Comparison of ENCODE assay signal across 9 mouse cellular contexts in genomic region chr15:6988187-6988586, GRCm38 (mm10).
DNase-seq lines count a peak whose midpoint lies in the region; ATAC-seq lines count a peak whose summit lies in the region.
"Had no signal": no experiment of that assay in that cellular context is flagged by ENCODE, and none has a peak within 500 bp of the region (broad histone marks: within the 10 kb centered on the region; RNA-seq: fewer than 3 reads in every experiment).

No protein-coding gene starts in this region.

- ATAC-seq in forebrain, embryonic 14.5 days: no peak
- no peak for ATAC-seq in megakaryocyte-erythroid progenitor cell, adult 5-6 weeks (replicated peaks; ENCODE audit: low FRiP score, low TSS enrichment, poor library complexity, severe bottlenecking)

- DNase-seq in forebrain, embryonic 14.5 days (ENCODE audit: low spot score): peak; percentile 3
- no peak for DNase-seq in forebrain, embryonic 10.5 days (ENCODE audit: extremely low spot score, low spot score)
- DNase-seq in adipocyte (ENCODE audit: low spot score): peak; percentile 19
- peak; percentile 26 to 57 for DNase-seq in gastrocnemius, adult 8-10 months (ENCODE audit: low spot score in 2 of 2)
- DNase-seq in left cerebral cortex, adult 11 months (ENCODE audit: low spot score): peak; percentile 48
- no peak for DNase-seq in spleen, postnatal 36 days (ENCODE audit: low spot score in 2 of 2)
- DNase-seq in adrenal gland, postnatal 25 days: no peak

- WGBS in forebrain, embryonic 14.5 days: 69% methylated on average over 3 of the region's 3 CpGs
- WGBS in forebrain, embryonic 10.5 days: 80% methylated on average over 3 of the region's 3 CpGs

- H3K36me3 ChIP-seq in forebrain, embryonic 14.5 days (ENCODE audit: control insufficient read depth, insufficient read depth, low read length): no peaks in the 10 kb centered on the region
- no peaks in the 10 kb centered on the region for H3K36me3 ChIP-seq in forebrain, embryonic 10.5 days (replicated peaks)

- H3K9ac ChIP-seq in forebrain, embryonic 14.5 days (ENCODE audit: low read length): no peak overlapping the region

- H3K27me3 ChIP-seq in forebrain, embryonic 14.5 days (replicated peaks; ENCODE audit: control insufficient read depth, insufficient read depth, low read length): no peaks in the 10 kb centered on the region
- no peaks in the 10 kb centered on the region for H3K27me3 ChIP-seq in forebrain, embryonic 10.5 days (ENCODE audit: poor library complexity, severe bottlenecking)

- H3K27ac ChIP-seq in forebrain, embryonic 14.5 days (ENCODE audit: low read depth, low read length): no peak overlapping the region
- H3K27ac ChIP-seq in forebrain, embryonic 10.5 days: no peak overlapping the region

- H3K4me2 ChIP-seq in forebrain, embryonic 14.5 days (ENCODE audit: low read length): no peak overlapping the region

- H3K9me3 ChIP-seq in forebrain, embryonic 14.5 days (replicated peaks; ENCODE audit: control insufficient read depth, low read length): no peaks in the 10 kb centered on the region
- H3K9me3 ChIP-seq in forebrain, embryonic 10.5 days: no peaks in the 10 kb centered on the region

- no peaks in the 10 kb centered on the region for H3K4me1 ChIP-seq in forebrain, embryonic 14.5 days (ENCODE audit: control insufficient read depth, insufficient read depth, low read length)
- H3K4me1 ChIP-seq in forebrain, embryonic 10.5 days: no peaks in the 10 kb centered on the region

- H3K4me3 ChIP-seq in forebrain, embryonic 14.5 days (ENCODE audit: low read depth, low read length): no peak overlapping the region
- H3K4me3 ChIP-seq in forebrain, embryonic 10.5 days: no peak overlapping the region
- H3K4me3 ChIP-seq: myocyte had no signal

Comparison
In these comparisons a context has a peak if more than half of its experiments do, and no peak if none do; other contexts are left out.
1. DNase-seq: peak in forebrain, embryonic 14.5 days (single experiment), adipocyte (single experiment), gastrocnemius, adult 8-10 months (2 of 2) and left cerebral cortex, adult 11 months (single experiment); none in forebrain, embryonic 10.5 days (single experiment), spleen, postnatal 36 days (0 of 2) and adrenal gland, postnatal 25 days (single experiment).